Mouse (Mus musculus): ENCODE data around the gene Palmd. TPM values are rescaled to one million over a fixed set of nuclear protein-coding genes. Genes with fewer than 3 reads are reported as not detected.

Gene Palmd
- not detected in 2 replicates for polyA plus RNA-seq (2012; ENCODE audit: insufficient read depth, insufficient read length, low replicate concordance, missing spikeins)

DNA sequence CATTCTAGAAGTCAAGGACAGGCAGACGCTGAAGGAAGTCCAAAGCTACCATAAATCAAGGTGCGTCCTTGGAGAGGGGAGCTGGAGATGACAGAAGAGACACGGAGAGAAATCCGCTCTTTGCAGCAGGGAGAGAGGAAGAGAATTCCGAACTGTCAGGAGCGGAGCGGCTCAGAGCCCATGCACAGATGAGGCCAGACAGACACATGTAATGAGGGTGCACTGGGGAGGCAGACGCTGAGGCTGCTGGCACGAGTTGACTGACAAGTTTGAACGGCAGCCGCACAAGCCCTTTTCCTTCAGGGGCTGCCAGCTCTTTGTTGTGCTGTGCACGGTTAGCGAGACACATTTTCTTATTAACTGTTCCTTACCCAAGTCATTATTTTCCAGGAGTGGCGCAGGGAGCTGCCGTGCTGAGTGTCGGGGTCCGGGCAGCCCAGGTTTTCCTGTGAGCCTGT, at the start of gene Palmd:
Palmd (minus strand) TSS at position 448 of the 458 bp plus-strand sequence.
- H3K27ac ChIP-seq (ENCODE audit: insufficient read depth, low read depth, low read length) = no peak within 1 kb of the TSS
- WGBS = 3% methylated on average over 17 of the region's 17 CpGs

DNA sequence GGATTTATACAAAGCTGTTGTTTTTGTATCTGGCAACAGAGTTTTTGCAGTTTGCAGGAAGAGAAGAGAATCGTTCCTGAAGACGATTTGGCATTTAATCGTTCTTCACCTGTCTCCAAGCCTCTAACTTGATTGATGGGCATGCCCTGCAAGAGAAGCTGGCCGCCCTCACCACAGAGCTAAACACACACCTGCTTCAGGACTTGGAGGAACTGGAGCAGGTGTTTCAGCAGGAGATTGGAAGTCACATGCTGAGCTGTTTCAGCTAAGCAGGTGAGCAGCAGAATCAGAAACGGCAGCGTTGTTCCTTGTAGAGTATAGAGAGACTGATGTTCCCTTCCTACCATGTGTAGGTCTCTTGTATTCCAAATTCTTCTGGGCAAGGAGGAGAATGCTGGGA, 41.4 kb upstream of the Palmd start:
- Histone ChIP-seq H3K4me1 (ENCODE audit: control insufficient read depth, insufficient read depth, low read length) (no peaks in the 10 kb centered on the region), H3K27ac (ENCODE audit: insufficient read depth, low read depth, low read length) (no peak overlapping the region), H3K4me3 (ENCODE audit: insufficient read depth, low read depth, low read length) (no peak overlapping the region)
- WGBS = 79% methylated on average over 6 of the region's 6 CpGs
- TF ChIP-seq CTCF (IDR thresholded peaks at IDR 0.05; ENCODE audit: insufficient read depth, low read depth, low read length) (no peak), POLR2A (IDR thresholded peaks at IDR 0.05; ENCODE audit: insufficient read depth, low read depth, low read length) (no peak)

More for the DNA sequence above, at the start of gene Palmd:
- Histone ChIP-seq H3K4me3 (ENCODE audit: insufficient read depth, low read depth, low read length) (peak within 1 kb of the TSS; percentile 51), H3K4me1 (ENCODE audit: control insufficient read depth, insufficient read depth, low read length) (peaks cover 7% of the 10 kb centered on the region)
- TF ChIP-seq POLR2A (IDR thresholded peaks at IDR 0.05; ENCODE audit: insufficient read depth, low read depth, low read length) (no peak), CTCF (IDR thresholded peaks at IDR 0.05; ENCODE audit: insufficient read depth, low read depth, low read length) (no peak)

DNA sequence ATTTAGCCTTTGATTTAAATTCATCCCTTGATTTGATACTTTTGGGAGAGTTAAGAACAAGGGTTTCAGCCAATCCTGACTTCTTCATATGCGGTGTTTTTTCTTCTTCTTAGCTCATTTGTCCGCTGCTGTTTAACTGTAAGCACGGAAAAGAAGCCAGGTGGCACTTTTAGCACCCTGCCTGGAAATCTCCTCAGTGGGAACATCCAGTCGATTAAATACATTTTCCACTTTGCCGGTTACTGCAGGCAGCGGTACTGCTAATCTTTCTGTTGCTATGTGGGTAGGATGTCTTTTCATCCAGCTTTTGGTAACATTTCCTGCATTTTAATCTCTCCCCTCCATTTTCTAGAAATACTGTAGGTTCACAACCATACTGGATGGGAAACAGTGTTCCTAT, 38.6 kb upstream of the Palmd start:
- WGBS = 57% methylated on average over 6 of the region's 6 CpGs
- no peak overlapping the region for H3K27ac ChIP-seq (ENCODE audit: insufficient read depth, low read depth, low read length)

GRCm38 (mm10) chr3:117006636-117007035, 37.8 kb upstream of the Palmd start:
- Histone ChIP-seq H3K27ac (ENCODE audit: insufficient read depth, low read depth, low read length) (no peak overlapping the region), H3K4me1 (ENCODE audit: control insufficient read depth, insufficient read depth, low read length) (0 out of 2 replicates have a peak, but pooled peaks cover 2% of the 10 kb centered on the region), H3K4me3 (ENCODE audit: insufficient read depth, low read depth, low read length) (no peak overlapping the region)
- TF ChIP-seq CTCF (IDR thresholded peaks at IDR 0.05; ENCODE audit: insufficient read depth, low read depth, low read length) (no peak), POLR2A (IDR thresholded peaks at IDR 0.05; ENCODE audit: insufficient read depth, low read depth, low read length) (no peak)
- WGBS = 90% methylated on average over 3 of the region's 3 CpGs

More for the DNA sequence above, 38.6 kb upstream of the Palmd start:
- H3K4me3 ChIP-seq (ENCODE audit: insufficient read depth, low read depth, low read length) = no peak overlapping the region
- TF ChIP-seq CTCF (IDR thresholded peaks at IDR 0.05; ENCODE audit: insufficient read depth, low read depth, low read length) = no peak
- TF ChIP-seq POLR2A (IDR thresholded peaks at IDR 0.05; ENCODE audit: insufficient read depth, low read depth, low read length) = no peak
- no peaks in the 10 kb centered on the region for H3K4me1 ChIP-seq (ENCODE audit: control insufficient read depth, insufficient read depth, low read length)

- TF ChIP-seq CTCF (IDR thresholded peaks at IDR 0.05; ENCODE audit: insufficient read depth, low read depth, low read length) (no peak), POLR2A (IDR thresholded peaks at IDR 0.05; ENCODE audit: insufficient read depth, low read depth, low read length) (no peak)
- 45% methylated on average over 6 of the region's 6 CpGs for WGBS
Observed at GRCm38 (mm10) chr3:117003379-117003778, 34.6 kb upstream of the Palmd start.

GRCm38 (mm10) chr3:117001686-117002485, 33.1 kb upstream of the Palmd start:
- no peak overlapping the region for H3K4me3 ChIP-seq (ENCODE audit: insufficient read depth, low read depth, low read length)
- 47% methylated on average over 9 of the region's 9 CpGs for WGBS

More at GRCm38 (mm10) chr3:117003379-117003778, 34.6 kb upstream of the Palmd start:
- Histone ChIP-seq H3K4me3 (ENCODE audit: insufficient read depth, low read depth, low read length) (no peak overlapping the region), H3K4me1 (ENCODE audit: control insufficient read depth, insufficient read depth, low read length) (0 out of 2 replicates have a peak, but pooled peaks cover 2% of the 10 kb centered on the region), H3K27ac (ENCODE audit: insufficient read depth, low read depth, low read length) (no peak overlapping the region)

DNA sequence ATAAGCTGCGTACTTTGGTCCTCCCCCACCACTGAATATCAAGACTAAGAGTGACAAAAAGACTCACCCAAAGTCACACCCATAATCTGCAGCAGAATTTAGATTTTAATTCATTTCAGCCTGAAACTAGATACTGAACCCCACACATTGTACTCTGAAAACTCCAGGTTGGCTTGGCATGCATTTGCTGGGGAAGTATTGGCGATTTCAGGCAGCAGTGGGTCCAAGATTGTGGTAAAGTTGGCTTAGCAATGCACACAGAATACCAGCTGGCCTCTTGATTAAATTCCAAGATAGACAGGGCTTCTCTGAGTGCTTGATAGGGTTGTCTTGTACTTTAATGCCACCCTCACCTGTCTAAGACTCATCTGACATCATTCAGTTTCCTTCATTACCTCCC, 24.2 kb upstream of the Palmd start:
- 92% methylated on average over 2 of the region's 2 CpGs for WGBS
- Histone ChIP-seq H3K27ac (ENCODE audit: insufficient read depth, low read depth, low read length) (no peak overlapping the region), H3K4me1 (ENCODE audit: control insufficient read depth, insufficient read depth, low read length) (no peaks in the 10 kb centered on the region), H3K4me3 (ENCODE audit: insufficient read depth, low read depth, low read length) (no peak overlapping the region)
- TF ChIP-seq CTCF (IDR thresholded peaks at IDR 0.05; ENCODE audit: insufficient read depth, low read depth, low read length) = no peak
- TF ChIP-seq POLR2A (IDR thresholded peaks at IDR 0.05; ENCODE audit: insufficient read depth, low read depth, low read length) = no peak

More at GRCm38 (mm10) chr3:117001686-117002485, 33.1 kb upstream of the Palmd start:
- no peak overlapping the region for H3K27ac ChIP-seq (ENCODE audit: insufficient read depth, low read depth, low read length)
- H3K4me1 ChIP-seq (ENCODE audit: control insufficient read depth, insufficient read depth, low read length) = 0 out of 2 replicates have a peak, but pooled peaks cover 2% of the 10 kb centered on the region
- TF ChIP-seq CTCF (IDR thresholded peaks at IDR 0.05; ENCODE audit: insufficient read depth, low read depth, low read length) = no peak
- TF ChIP-seq POLR2A (IDR thresholded peaks at IDR 0.05; ENCODE audit: insufficient read depth, low read depth, low read length) = no peak

DNA sequence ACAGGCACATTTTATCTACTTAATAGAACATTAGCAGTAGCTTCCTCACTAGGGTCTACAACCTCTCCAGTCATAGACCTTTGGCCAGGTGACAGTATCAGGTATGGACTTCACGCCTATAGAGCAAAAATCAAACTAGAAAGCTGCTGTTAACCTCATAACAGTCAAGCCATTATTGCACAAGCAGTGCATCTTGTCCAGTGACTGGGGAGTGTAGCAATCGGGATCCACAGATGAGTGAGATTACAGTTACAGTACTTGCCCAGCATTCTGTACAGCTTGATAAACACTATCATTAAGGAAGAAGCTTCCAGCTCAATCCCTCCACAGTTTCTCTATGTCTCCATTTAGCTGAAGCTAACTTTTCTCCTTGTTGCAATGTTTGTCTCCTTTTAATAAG, 22.4 kb upstream of the Palmd start:
- WGBS = 94% methylated on average over 2 of the region's 2 CpGs
- H3K4me1 ChIP-seq (ENCODE audit: control insufficient read depth, insufficient read depth, low read length) = no peaks in the 10 kb centered on the region
- TF ChIP-seq POLR2A (IDR thresholded peaks at IDR 0.05; ENCODE audit: insufficient read depth, low read depth, low read length) = no peak
- no peak for TF ChIP-seq CTCF (IDR thresholded peaks at IDR 0.05; ENCODE audit: insufficient read depth, low read depth, low read length)
- H3K4me3 ChIP-seq (ENCODE audit: insufficient read depth, low read depth, low read length) = no peak overlapping the region
- H3K27ac ChIP-seq (ENCODE audit: insufficient read depth, low read depth, low read length) = no peak overlapping the region

DNA sequence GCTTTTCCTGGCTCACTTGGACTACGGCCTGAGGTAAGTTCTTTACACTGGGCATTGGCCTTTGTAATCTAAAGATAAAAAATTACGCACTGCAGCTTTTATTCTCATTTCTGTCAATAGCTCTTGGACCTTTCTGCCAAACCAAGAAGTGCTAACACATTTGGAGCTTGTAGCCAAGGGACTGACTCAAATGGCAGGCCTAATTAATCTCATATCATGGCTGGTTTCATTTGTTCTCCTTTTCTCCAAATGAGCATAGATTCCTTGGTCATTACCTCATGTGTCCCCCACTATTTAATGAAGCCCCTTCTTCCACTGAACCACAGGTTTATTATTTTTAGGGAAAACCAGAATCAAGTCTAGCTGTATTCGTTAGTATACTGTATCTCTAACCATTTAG, 19.4 kb upstream of the Palmd start:
- WGBS = 84% methylated on average over 3 of the region's 3 CpGs
- Histone ChIP-seq H3K4me1 (ENCODE audit: control insufficient read depth, insufficient read depth, low read length) (no peaks in the 10 kb centered on the region), H3K4me3 (ENCODE audit: insufficient read depth, low read depth, low read length) (no peak overlapping the region), H3K27ac (ENCODE audit: insufficient read depth, low read depth, low read length) (no peak overlapping the region)
- TF ChIP-seq CTCF (IDR thresholded peaks at IDR 0.05; ENCODE audit: insufficient read depth, low read depth, low read length) (no peak), POLR2A (IDR thresholded peaks at IDR 0.05; ENCODE audit: insufficient read depth, low read depth, low read length) (no peak)

Measured in olfactory bulb, adult 2 months (tissue).